Mouse (Mus musculus) cerebellum, adult (tissue): Measurements from ENCODE around the gene Zfp26.

Experiments used
- ATAC-seq: cut with Nextera tagmentation; 2 replicates; pipeline ENCODE4 v1.9.2; 2017; ENCODE audit warnings: mild to moderate bottlenecking, moderate library complexity, mixed read lengths; ENCODE audit not compliant: insufficient number of reproducible peaks, low FRiP score, low TSS enrichment

Gene Zfp26

DNA sequence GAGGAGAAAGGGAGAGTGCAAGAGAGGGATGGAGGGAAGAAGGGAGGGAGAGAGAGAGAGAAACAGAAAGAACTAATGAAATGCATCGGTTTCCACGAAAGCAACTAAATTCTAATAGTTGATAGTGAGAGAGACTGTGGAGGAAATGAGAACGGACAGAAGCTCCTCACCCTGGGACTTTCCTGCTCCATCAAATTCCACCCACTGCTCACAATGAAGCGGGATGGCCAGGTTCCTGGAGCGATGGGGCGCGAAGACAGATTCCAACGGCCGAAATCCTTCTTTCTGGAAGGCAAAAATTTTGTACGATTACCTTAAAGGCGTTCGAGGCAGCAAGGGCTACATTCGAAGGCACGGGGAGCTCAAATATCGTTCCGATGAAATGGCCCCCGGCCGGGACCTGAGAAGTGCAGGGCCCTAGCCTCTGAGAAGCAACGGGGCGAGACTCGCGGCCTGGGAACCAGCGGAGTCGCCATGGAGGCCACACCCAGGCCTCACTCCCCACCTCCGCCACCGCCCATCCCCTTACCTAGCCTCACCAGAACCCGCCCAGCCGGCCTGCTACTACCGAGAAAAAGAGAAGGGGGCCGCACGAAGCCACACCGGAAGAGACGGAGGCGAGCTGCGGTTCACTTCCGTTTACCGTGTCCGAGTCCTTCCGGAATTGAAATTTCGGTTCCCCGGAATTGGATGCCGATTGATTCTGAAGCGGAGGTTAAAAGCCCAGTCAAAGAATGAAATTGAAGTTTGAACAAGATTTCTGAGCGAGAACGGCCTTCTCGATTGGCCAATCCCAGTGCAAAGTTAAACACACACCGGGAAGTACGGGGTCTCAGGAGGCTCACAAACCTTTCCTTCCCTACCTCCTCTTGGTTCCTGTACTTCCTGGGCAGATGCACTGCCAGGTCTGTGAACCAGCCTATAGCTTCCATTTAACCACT, at the start of gene Zfp26:
TSS of gene Zfp26 (minus strand) at position 786 of the 941 bp plus-strand sequence.
- peak; percentile 94 for ATAC-seq

DNA sequence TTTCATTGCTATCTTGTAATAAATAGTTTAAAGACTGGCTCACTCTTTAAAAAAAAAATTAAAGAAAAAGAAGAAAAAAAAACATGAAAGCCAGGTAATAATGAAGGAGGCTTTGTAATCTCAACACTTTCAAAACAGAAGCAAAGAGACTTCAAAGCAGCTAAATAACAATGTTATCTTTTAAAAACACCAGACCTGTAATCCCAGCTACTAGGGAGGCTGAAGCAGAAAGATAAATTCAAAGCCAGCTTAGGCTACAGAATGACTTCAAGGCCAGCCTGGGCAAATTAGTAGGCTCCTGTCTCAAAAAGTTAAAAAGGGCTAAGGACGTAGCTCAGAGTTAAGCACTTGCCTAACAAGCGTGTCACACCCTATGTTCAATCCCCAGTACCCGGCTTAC, 49.7 kb upstream of the Zfp26 start:
- no peak for ATAC-seq

DNA sequence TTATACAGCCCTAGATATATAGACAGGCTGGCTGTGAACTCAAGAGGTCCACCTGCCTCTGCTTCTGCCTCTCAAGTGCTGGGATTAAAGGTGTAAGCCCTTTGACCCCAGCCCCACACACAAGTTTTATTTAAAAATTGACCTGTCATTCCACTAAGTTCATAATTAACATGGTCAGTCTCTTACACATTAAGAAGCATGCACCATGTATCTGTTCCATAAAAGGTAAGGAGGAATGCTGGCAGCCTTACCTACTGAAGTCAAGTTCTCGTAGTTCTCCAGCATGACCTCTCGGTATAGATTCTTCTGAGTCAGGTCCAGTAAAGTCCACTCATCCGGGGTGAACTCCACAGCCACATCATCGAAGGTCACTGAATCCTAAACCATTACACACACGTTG, 44.8 kb upstream of the Zfp26 start:
- no peak for ATAC-seq

DNA sequence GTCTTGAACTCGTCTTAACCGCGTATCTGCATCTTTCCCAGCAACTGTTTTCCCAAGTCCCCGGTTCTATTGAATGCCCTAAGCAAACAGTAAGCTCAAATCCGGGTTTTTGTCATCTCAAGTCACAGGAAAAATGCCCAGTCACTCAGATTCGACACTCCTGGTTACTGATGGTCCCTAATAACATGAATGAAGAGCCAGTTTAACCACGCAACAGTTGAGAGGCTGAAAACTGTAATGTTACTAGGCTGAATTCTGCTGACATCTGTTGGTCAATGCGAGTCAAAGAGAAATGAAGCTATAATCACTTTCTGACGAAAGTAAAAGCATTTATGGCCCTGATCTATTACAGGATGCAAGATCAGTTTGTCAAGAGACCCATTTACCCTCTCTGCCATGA, 33.3 kb upstream of the Zfp26 start:
- no peak for ATAC-seq

DNA sequence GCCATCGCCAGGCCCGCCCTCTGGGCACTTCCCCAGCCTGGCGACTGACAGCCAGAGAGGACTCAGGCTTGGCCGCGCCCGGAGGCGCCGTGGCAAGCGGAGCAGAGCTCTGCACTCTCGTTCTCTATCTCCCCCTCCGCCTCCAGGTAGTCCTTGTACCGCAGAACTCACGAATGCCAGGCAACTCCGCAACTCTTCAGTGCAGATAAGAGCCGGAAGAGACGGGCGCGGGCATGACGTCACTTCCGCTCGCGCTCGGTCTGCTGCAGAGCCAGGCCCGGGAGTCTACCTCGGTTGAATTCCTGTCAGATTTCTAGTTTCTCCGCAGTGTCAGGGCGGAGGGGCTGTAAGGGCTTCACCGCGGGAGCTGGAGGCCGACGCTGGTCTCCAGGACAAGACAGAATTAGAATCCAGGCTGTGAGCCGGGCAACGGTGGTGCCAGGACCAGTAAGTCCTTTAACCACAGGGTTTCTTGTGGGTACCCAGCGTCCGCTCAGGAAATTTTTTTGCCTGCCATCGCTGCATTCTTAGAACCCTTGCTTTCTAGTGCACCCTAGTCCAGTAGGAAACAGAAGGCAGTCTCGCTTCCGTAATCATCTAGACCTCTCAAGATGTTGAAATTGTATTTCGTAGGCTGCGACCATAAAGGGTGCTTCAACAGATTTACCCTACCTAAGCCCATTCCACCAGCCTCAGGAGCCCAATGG, 32.7 kb upstream of the Zfp26 start, which contains the start of gene Zfp426:
TSS of gene Zfp426 (minus strand) at position 220 of the 707 bp plus-strand sequence.
- ATAC-seq = peak; percentile 98

DNA sequence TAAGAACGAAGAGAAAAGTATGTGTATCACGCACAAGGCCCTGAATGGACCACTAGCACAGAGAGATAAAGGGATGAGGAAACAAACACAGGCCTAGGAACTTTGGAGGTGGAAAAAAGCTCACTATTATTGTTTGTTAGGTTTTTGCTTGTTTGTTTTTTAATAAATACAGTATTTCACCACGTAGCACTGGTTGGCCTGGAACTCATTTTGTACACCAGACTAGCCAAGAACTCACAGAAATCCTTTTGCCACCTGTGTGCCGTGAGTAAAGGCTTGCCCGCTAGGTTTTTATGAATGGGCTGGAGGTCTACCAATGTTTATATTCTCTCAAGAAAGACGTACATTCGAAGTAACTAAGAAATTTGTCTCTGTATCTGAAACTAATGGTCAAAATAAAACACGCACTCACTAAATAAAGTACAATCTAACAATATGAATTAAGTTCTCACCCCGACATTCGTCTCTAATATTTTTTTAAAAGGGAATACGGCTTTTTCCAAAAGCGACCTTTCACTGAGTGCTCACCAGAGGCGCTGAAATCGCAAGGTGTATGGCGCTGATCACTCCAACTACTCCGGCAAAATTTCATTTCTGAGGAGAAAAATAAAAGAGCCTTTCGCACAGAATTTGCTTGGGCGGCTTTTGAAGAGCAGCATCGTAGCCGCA, 32.0 kb upstream of the Zfp26 start:
- ATAC-seq = no peak

DNA sequence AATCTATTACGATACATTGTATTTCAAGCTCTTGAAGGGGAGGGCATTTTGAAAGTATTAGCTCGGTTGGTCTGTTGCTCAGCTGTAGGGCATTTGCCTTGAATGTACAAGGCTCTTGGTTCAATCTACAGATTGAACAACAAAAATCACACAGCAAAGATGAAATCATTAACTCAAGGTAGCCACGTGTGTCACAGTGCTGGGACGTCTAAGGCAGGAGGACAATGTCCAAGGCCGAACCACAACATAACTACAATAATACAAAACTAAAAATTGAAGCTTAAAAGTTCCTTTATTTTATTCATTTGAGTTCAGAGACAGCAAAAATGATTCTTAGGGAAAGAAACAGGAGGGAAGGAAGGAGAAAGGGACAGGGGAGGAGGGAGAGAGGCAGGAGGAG, 29.6 kb upstream of the Zfp26 start:
- ATAC-seq = no peak

DNA sequence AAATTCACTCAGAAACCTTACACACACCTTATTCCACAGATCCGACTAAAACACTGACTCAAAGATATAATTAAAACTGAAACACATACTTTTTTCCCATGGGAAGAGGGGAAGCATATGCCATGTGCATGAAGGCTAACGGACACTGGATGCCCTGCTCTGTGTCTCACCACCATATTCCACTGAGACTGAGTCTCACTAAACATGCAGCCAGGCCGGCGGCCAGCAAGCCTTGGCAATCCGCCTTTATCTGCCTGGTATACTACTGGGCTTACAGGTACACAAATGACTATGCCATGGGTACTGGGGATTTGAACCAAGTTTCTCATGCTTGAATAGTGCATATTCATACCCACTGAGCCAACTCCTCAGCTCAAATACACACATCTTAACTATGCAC, 19.4 kb upstream of the Zfp26 start:
- ATAC-seq = no peak

DNA sequence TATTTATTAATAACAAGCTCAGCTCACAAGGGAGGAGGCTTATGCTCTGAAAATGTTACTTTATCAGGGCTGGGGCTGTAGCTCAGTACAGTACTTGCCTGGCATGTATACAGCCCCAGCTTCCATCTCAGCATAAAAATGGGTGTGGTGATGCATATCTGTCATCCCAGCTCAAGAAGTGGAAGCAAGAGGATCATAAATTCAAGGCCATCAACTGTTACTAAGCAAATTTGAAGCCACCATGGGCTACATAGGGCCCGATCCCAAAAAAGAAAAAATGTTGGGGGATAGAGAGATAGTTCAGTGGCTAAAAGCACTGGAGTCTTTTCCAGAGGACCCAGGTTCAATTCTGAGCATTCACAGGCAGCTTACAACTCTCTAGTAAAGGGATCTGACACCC, 16.7 kb upstream of the Zfp26 start:
- no peak for ATAC-seq

DNA sequence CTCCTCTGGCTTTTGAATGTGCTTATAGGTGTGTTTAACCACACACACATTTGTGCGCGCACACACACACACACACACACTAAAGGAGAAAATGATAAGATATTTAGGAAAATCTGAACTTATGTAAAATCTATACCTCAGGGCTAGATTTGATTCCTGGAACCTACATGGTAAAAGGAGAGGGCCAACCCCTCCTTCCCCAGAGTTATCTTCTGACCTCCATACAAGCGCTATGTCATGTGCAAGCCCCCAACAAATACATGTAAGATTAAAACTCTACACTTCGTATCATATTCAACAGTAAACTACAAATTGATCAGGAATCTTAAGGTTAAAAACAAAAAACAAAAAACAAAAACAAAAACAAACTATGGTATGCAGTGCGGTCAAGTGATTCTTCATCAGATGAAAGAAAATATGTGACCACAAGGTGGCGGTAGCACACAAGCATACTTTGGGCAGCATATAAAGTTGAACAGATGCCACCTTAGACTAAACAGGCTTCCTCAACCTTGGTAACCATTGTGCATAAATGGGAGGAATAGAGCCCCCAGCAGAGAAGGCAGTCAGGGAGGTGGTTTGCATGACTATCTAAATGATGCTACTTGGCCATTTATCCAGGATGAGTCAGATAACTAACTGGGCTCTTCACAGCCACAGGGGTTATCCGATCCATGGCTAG, 6.9 kb upstream of the Zfp26 start:
- no peak for ATAC-seq

DNA sequence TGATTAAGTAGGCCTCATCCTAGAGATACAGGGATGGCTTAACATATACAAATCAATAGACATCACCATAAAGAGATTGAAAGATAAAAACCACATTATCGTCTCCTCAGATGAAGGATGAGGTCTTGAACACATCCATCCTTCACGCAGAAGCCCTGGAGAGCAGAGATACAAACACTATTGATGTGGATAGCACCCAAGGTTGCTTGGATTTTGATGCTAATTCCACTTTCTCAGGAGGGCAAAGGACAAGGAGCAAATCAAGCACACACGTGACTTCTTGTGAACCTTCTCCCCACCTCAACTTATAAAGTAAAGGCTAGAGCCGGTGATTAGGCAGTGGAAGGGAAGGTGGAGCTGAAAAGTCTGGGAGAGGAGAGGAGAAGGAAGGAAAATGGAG, 6.3 kb downstream of the Zfp26 start:
- no peak for ATAC-seq

DNA sequence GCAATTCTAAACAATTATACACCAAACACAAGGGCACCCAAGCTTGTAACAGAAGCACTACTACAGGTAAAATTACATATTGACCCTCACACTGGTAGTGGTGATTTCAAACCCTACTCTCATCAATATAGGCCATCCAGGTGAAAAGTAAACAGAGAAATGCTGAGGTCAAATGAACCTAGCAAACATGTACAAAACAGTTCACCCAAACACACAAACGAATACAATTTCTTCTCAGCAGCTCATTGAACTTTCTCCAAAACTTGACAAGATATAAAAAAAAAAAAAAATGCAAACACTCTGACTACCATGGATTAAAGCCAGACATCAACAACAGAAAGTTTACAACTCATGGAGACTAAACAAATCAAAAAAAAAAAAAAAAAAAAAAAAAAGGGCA, 8.5 kb downstream of the Zfp26 start:
- no peak for ATAC-seq

DNA sequence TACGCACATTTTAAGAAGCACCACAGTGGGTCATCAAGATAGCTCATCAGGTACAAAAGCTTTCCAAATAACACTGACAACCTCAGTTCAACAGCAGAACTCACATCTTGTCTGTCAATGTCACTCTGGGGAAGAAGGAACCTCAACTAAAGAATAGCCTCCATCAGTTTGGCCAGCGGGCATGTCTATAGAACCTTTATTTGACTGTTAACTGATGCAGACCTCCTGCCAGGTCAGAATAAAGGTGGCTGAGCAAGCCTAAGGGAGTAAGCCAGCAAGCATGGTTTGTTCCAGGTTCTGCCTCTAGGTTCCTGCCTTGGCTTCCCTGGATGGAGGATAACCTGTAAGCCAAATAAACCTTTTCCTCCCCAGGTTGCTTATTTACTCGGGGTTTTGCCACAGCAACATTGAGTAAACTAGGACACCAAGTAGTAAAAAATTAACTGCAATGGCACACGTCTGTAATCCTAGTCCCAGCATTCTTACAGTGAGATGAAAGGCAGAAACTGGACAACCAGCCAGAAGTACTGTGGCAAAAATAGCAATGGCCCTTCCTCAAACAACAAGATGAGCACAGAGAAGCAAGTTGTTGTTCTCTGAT, 16.7 kb downstream of the Zfp26 start:
- ATAC-seq = no peak

DNA sequence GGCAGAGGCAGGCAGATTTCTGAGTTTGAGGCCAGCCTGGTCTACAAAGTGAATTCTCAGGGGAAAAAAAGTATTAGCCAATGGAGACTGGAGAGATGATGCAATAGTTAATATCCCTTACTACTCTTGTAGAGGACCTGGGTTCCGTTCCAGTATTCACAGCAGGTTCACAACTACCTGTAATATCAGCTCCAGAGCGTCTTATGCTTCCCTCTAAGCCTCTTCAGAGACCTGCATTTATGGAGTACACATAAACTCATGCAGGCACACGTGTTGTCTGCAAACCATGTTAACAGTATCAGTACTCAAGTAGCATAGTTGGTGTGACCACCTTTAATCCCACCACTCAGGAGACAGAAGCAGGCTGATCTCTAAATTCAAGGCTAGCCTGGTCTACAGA, 30.0 kb downstream of the Zfp26 start:
- no peak for ATAC-seq

DNA sequence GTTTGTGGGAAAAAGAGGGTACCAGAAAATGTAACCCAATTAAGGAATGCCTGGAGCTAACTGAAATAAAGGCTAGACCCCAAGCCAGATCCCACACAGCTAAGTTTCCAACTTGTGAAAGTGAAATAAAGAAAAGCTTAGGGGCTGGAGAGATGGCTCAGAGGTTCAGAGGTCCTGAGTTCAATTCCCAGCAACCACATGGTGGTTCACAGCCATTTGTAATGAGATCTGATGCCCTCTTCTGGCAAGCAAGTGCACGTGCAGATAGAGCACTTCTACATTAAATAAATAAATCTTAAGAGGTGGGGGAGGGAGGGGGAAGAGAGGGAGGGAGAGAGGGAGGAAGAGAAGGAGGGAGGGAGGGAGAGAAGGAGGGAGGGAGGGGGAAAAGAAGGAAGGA, 48.5 kb downstream of the Zfp26 start:
- no peak for ATAC-seq

DNA sequence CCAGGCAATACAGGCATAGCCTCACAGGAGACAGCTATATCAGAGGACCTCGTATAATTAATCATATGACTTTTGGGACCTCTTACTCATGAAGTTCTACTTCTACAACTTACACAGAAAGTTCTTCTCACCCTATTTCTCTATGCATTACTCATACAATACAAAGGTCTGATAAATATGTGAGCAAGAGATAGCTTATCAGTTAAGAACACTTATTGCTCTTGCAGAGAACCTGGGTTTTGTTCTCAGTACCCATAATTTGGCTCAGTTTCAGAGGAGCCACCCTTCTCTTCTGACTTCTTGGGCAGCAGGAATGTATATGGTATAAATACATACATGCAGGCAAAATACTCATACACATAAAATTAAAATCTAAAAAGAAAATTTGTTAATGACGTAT, 50.6 kb downstream of the Zfp26 start:
- no peak for ATAC-seq

DNA sequence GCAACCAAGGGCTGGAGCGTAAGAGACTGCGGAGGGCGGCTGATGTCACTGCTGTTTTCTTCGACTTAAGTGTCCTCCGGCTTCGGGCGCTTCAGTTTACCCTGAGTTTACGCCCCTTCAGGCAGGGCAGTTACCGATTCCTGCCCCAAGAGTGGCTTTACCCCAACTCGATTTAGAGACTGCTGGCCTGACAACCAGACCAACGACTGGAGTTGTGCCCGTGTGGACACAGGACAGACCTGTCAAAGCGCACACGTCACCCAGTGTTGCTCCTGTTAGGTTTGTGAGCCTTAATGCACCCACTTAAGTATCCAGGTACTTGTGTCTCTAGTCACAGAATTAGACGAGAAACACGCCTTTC, 74.6 kb downstream of the Zfp26 start:
- ATAC-seq = peak; percentile 56

DNA sequence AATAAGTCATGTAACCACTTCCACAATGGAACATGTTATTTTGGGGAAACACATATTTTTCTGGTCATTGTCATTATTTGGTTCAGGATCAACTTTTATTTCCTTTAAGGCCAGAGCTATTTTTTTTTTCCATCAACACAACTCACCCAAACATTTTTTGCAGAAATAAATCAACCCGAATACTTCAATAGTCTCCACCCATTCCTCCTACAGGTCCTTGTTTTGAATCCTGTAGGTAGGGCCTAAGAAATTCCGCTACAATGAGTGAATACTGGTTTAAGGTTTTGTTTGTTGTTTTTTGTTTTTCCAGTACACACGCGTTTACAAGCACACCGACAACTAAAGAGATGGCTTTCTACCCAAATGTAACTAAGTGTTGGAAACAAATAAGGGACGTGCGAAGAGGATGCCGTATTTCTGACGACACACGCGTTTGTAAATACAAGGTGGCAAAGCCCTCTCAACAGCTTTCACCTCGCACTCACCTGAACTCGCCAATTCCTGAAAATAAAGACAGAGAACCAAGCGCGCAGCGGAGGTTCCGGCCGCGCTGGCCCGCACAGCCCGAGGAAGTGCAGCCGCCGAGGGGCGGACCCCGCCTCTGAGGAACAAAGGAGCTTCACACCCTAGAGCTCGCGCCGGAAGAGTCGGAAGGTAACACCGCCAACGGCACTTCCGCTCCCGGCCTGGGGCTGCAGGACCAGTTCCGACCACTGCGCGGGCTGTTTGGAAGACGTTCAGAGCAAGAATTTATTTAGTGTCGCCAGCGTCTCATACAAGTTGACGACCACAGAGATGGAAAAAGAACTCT, 75.2 kb downstream of the Zfp26 start, which contains the start of gene Zfp560:
TSS of gene Zfp560 (minus strand) at position 646 of the 811 bp plus-strand sequence.
- ATAC-seq = peak; percentile 94

DNA sequence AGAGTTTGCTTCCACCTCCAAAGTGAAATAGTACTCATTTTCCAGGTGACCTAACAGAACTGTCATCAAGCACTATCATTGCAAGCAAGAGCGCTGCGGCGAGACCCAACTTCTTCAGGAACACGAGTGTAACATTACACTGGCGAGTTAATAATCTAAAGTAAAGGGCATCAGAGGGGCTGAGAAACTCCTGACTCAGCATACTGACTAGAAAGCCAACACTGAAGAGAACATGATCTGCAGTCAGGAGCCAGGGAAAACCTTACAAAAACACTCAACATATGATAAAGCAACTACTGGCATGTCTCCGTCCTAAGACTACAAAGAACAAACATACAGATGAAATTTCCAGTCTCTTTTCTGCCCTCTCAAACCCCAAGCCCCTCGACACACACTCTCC, 76.3 kb downstream of the Zfp26 start:
- ATAC-seq = no peak
